Mouse (Mus musculus) fibroblast of lung, adult 2 months (primary cell): ENCODE measurements around the gene Uqcrfs1.

Source experiments
- DNase-seq: peaks from one replicate; pipeline ENCODE4 v3.0.0-alpha.2; 2011; ENCODE audit warnings: low read depth

The Uqcrfs1 gene

DNA sequence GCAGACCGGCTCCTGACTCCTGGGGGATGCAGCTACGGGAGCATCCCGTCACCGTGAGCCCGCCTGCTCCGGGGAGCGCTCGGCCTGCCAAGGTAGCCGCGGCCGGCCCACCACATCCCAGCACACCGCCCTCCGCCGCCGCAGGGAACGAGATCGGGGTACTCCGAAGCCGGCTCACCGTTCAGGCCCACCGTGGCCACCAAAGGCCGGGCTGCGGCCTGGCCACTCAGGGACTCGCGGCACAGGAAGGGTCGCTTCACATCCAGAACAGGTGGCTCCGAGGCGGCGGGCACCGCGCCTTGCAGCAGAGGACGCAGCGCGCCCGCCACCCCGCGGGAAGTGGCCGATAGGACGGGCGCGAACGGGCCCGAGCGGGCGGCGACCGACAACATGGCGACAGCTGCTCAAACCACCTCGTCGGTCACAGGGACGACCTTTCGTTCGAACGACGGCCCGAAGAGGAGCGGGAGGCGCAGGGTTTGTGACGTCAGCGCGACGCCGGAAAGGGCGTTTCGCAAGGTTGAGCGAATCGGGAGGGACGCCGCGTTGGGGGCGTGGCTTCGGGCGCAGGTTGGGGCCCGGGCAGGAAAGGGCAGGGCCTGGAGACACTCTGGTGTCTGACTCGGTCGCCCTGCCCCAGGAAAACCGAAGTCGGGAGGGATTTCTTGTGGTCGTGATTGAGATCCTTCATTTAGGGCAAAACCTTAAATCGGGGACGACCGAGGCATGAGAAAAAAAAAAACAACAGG is at the start of gene Uqcrfs1:
TSS of gene Uqcrfs1 (minus strand) at position 507 of the 749 bp plus-strand sequence.
- peak; percentile 80 for DNase-seq

DNA sequence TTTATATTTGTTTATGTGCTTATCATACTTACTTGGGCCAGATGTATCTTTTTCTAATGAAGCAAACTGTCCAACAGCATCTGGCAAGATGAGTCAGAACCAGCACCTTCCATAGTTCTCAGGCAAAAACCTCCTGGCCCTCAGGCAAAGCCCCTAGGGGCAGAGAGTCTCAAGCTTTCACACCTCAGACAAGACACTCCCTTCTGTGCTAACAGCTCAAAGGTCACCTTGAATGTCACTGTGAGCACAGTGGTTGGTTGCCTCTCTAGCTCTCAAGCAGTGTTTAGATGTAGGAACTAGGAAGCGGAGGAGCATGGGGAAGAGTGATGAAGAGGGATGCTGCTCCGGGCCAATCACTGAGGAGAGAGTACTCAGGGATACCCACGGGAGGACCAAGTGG is 40.6 kb upstream of the Uqcrfs1 start:
- DNase-seq: no peak

DNA sequence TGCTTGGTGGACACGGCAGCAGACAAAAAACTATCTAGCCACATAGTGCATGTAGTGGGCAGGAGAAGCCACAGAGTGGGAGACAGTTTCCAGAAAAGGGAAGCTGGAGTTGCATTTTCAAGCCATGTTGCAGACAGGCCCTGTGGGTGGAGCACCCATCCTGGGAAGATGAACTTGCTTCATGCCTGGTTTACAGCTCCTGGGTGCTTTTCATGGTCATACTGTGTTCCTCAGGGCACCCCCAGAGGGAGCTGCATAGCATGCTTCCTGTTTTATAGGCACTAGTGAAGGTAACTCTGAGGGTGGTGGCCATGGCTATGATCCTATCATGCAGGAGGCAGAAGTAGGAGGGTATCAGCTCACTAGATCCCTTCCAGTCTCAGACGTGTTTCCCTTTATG is 37.4 kb upstream of the Uqcrfs1 start:
- no peak for DNase-seq

DNA sequence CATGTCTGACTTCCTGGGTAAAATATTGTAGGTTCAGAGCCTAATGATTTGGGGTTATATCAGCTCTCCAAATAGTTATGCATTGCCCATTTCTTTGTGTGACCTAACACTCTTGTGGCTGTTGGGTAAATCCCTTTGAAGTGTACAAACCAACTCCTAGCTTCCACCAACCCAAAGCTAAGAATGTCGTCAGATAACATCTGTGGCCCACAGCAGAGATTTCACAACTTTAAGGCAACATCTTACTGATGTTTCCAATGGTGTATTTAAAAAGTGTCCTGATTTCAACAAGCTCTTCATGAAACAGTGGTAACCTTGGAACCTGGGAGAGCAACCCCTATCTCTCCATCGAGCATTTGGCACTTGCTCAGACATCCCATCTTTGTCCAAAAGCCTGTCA is 33.6 kb upstream of the Uqcrfs1 start:
- DNase-seq: no peak

DNA sequence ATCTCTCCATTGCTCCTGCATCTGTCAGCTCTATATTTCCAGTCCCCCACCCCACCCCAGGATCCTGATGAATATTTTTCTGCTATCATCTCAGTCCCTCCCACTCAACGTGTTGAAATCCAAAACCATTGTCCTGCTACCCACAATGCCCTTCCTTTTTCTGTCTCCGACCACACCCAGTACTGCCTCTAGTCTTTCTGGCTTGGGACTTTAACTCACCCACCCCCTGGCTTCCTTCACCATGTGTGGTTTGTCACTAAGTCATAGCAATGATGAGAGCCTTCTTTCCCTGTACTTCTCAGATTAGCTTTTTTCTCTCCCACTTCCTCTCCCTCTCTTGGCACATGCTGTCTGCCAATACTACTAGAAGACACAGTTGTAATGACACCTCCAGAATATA is 31.7 kb upstream of the Uqcrfs1 start:
- no peak for DNase-seq

DNA sequence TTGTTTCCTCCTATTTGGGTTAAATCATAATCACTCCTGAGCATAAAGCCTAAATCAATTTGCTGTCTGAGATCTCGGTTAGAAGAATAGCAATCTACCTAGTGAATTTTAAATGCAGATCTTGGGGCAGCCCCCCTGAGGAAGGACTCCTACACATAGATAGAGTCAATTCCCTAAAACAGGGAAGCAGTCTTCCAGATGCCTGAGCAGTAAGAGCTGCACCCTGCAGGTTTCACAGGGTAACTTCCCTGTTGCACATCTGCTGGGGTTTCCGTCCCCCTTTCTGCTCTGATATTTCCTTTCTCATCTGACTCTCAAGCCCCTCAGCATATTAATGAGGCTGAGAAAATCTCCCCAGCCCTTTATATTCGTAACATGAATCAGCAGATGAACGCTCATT is 27.8 kb upstream of the Uqcrfs1 start:
- DNase-seq: no peak

DNA sequence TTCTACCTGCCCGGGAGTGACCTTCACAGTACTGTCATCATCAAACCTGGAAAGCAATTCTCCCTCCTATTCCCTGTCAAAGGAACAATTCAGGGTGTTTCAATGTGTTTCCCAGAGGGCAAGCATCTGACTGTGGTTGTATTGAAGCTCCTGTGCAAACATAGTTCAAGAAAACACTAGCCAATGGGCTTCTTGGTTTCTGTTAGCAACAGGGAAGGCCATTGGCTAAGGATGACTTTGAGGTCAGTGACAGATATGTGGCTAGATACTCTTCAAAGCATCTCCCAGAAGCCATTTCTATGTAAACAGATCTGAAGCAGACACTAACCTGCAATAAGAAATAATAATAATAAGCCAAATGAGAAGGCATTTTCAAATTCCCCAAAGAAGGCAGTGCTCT is 25.0 kb upstream of the Uqcrfs1 start:
- DNase-seq: no peak

DNA sequence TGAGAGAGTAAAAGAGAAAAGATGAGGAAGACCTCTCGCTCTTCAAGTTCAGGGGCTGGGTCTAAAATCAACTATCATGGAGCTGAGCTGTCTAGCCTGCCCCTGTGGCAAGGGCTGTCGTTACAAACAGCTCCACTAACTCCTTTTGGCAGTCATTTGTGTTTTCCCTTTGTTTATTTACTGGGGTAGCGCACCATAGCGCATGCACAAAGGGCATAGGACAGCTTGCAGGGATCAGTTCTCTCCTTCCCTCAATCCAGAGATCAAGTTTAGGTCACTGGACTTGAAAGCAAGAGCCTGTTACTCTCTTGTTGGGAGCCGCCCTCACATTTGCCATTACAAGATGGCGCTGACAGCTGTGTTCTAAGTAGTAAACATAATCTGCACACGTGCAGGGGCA is 22.4 kb upstream of the Uqcrfs1 start:
- no peak for DNase-seq

DNA sequence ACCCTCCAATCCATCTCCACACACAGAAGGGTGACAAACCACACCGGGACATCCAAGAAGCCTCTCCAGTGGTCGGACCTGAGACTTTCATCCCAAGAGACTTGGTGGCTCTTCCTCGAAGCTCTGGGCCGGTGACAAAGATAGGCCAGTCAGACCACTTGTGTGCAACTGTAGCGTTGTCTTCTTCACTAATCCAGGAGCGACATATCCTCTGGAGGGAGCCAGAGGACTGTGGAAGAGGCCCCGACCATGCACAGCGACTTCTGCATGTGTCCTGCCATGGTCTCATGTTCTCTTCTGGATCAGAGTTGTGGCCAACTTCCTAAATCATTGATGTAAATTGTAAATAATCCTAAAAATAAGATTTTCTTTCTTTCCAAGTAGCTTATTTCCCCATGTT is 21.6 kb upstream of the Uqcrfs1 start:
- no peak for DNase-seq

DNA sequence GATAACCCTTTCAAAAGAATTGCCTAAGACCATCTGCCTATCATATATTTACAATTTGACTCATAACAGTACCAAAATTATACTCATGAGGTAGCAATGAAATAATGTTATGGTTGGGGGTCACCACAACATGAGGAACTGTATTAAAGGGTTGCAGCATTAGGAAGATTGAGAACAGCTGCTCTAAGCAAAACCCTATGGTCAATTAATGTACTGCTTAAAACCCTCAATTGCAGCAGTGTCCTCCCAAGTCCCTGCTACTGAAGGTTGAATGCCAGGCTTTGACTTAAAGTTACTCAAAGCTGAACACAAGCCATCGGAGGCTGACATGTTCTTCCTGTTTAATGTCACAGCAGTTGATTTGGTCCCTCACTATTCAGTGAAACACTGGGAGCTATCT is 15.4 kb upstream of the Uqcrfs1 start:
- no peak for DNase-seq

DNA sequence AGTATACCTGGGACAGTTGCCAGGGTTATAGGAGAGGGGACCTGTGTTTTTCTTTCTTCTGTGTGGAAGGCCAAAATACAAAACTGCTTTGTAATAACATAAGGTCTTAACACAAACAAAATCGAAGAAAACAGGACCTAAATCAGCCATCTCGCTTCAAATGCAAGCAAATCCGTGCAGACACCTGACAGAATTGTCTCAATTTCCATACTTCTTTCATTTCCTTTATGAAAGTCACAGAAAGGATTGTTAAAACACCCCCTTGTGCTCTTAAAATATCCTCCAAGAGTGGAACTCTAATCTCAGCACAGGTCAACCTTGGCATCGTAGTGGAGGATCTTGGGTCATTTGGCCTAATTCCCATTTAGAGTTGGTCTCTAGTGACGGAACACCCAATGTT is 14.9 kb upstream of the Uqcrfs1 start:
- no peak for DNase-seq

DNA sequence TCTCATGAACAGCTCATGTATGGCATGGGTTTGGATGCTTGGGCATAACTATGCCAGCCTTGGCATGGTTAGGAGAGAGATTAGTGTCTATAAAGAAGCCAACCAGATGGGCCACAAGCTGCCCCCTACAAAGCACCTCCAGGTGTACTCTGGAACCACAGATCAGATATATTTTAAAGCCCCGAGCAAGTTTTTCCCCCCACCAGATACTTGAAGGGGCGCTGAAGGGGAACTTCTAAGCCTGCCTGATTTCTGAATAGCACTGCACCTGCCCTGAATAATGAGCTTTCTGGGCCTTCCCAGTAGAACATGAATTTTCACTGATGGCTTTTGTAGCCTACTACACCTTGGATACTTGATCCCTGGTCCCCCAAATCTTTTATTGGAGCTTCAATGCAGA is 12.6 kb upstream of the Uqcrfs1 start:
- DNase-seq: no peak

DNA sequence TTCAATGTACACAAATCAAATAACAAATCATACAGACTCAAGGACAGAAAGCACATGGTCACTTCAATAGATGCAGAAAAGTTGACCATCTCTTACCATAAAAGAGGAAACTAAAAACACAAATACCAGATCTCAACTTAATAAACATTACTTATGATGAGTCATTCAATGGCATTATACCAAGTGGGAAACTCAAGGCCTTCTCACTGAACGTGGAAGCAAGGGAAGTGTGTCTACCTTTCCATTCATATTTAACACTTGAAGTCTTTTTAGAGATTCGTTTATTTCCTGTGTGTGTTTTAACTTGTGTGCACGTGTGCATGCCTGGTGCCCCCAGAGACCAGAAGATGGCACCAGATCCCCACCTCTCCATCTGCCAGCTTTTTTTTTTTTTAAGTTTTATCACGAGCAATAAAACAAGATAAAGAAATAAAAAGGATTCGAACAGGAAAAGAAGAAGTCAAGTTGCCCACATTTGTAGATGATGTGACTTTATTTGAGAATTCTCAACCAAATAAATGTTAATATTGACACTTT is 8.0 kb upstream of the Uqcrfs1 start:
- DNase-seq: no peak

DNA sequence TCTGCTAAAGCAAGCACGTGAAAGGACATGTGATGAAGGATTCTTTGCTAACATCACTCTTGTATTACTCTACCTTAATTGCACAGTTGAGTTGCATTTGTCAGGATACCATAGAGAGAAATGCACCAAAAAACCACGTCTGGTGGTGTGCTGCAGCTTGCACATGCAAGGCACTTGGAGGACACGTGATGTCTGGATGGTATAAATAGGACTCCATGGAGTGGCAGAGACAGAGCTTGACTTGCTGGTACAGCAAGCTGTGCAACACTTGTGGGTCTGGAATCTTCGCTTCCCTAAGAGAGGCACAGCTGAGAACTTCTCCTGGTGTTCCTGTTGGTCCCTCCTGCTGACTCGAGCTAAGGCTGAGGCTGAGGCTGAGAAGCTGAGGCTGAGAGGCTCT is 4.2 kb upstream of the Uqcrfs1 start:
- no peak for DNase-seq

DNA sequence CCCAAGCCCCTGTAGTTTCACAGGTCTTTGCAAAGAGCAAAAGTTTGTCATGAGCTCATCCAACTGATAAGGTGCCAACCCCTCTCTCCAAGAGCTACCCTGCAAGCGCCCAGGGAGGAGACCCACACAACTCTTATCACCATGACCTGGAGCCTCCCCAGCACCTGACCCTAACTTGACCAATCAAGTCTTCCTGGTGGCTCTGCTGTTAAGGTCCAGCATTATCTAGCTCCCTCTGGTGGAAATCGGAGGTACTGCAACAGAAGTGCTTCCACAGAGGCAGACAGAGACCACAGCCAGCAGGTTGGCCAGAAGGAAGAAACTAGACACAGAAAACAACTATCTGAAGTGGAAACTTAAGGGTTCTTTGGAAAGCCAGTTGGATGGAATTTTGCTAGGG is 3.7 kb upstream of the Uqcrfs1 start:
- DNase-seq: peak; percentile 64

DNA sequence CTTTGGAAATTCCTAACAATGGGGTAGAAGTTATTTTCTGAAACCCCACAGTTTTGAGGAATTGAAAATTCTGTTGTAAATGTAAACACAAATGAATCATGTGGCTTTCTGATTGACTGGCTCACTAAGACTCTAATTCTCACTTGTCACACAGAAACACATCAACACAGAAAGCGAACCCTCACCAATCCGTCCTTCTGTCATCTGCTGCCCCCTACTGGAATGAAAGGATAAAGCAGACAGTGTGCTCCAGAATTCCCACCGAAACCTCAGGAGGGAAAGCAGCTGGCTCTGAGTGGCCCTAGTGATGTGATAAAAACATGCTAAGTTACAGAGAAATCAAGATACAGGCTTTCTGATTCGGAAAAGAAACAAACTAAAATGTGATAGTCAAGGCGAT is 14.4 kb downstream of the Uqcrfs1 start:
- no peak for DNase-seq

DNA sequence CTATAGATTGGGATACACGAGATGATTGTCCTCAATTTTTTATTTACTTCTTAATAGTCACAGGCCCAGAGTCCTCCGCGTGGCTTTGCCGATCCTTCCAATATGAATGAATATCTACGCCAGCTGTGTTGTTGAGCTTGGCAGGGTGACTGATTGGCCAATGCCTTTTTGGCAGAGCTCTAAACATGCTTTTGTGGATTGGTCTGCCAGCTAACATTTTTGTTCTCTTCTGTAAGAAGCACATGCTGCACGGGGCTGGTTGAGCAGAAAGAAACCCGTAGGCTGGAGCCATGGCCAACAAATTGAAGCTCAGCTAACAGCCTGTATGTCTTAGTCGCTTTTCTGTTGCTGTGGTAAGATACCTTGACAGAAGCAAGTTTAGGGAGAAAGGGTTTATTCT is 20.2 kb downstream of the Uqcrfs1 start:
- DNase-seq: peak; percentile 94

DNA sequence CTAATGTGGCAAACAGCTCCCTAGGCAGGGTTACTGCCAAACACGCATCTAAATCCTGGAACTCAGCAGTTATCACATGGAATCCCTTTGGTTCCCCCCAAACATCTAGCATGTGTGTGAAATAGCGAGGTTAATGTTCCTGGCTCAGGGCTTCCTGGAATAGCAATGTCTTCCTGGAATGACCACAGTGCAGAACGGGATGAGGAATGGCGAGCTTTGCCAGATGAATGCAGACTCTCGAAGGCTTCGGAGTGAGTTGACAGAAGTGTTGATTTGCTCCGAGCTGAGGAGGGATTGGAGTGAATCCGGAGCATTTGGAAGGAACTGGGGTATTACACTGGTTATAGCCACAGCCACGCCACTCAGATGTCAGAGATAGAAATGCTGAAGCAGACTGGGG is 21.2 kb downstream of the Uqcrfs1 start:
- DNase-seq: peak; percentile 74

DNA sequence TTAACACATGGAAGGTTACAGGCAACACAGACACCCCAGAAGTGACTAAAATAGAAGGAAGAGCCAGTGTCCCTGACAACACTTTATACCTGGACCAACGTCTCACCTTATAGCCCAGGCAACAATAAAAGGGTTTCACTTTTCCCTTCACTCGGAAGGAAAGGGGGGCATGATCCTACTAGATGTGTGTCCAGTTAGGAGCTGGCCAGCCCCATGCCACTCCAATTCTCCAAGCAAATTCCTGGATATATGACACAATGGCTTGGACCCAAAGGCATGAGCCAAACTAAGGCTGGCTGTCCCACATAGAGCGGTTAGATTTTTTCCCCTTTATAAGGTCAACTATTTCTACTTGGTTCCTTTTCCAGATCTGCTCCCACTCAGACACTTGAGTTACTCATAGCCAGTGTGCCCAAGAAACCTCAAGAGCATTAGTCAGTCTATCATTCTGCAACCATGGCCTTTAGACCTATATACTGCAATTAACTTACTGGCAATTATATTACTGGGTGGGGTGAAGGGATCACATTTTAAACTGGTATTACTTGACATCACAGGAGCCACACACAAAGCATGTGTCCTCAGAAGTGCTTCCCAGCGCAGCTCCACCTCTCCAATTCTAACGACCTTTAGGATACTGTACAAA is 21.8 kb downstream of the Uqcrfs1 start:
- DNase-seq: peak; percentile 57

DNA sequence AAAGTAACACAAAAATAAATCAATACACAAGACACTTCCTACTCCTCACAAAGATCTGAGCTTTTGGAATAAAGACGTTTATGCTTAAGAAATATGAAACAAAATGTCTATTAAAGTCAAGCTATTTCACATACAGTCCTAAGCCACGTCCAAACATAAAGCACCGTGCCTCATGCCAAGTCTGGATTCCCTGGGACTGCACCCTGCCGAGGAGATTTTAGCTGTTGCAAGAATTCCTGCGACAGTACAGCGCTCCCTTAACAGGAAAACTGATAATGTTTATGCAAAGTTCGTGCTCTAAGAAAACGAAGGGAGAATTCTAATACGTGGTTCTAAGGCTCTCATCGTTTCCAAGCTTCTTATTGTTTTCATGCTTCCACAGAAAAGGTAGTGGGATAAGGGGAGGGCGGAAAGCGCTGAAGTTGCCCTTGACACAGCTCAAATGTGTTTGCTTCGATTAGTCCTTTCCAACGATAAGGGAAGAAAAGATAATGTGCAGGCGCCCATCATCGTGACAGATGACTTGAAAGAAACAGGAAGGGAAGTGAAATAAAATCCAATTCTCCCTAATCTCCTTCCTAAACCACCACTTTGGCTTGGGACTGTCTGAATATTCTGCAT is 23.8 kb downstream of the Uqcrfs1 start:
- no peak for DNase-seq

DNA sequence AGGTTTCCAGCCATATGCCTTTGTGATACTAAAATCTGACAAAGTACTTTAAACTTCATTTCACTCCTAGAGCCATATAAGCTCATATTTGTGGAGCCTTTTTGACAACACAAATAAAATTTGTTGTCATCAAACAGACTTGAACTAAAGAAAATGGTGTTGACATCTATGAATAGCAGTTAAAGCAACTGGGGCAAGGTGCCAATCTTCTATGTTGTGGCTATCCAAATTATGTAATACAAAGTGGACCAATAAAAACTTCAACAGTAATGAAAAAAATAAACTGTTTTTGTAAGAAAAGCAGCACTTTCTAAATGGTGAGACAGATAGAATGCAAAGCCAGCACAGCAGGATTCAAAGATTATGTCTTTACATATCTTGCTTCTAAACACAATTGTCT is 27.0 kb downstream of the Uqcrfs1 start:
- no peak for DNase-seq

DNA sequence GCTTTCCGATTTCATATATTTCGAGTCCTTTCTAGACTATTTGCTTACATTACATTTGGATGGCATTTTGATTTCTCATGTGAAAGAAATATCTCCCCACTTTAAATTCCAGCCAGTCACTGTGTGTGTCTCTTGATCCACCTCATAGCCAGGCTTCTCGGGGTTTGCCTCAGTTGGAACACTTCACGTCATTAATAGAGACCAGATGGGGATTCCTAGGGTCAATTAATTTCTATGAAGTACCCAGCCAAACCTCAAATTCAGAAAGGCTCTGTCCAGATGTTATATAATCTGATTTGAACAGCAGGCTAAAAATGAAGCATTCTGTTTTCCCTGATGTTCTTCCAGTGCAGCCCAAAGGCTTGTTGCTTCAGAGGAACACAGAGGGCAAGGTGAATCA is 37.5 kb downstream of the Uqcrfs1 start:
- DNase-seq: no peak

DNA sequence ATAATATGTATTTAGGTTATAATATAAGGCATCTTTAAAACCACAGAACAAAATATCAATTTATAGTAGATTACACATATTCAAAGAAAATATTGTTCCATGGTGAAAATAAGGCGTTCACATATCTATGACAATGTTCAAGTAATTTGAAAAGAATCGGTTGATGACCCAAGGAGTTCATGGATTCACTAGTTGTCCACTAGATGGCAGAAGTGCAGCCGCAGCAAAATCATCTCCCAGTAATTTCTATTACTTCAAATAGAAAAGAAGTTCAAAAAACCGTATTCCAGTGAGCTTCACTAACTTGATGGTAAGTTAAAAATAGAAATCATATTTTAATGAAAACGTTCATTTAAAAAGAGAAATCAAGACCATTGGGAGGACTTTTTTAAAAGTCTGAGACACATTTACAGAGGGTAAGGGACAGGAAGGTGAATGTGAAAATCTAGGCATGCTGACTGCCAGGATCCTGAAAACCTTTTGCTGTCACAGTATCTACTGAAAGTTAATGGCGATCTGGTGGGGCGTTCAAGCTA is 43.2 kb downstream of the Uqcrfs1 start:
- DNase-seq: no peak
